Mouse (Mus musculus) myocyte (in vitro differentiated cells): Measurements from ENCODE around the gene Golga2.
A peak's percentile ranks its signal among the peaks of the same experiment; 100 is the strongest.

Source experiments
- MYOD1 ChIP-seq, 3 experiments: IDR thresholded peaks; one replicate each; pipeline ENCODE4 v1.6.1; 2011; ENCODE audit warnings: control low read depth in 2 of 3, low read depth in 2 of 3, mild to moderate bottlenecking in 2 of 3, moderate library complexity in 1 of 3; ENCODE audit not compliant: insufficient read length in 2 of 3, control insufficient read depth in 1 of 3
- POLR2A ChIP-seq: IDR thresholded peaks from one replicate; pipeline ENCODE4 v1.6.1; 2011; ENCODE audit warnings: low read depth, mild to moderate bottlenecking, control low read depth, moderate library complexity; ENCODE audit not compliant: insufficient read length
- USF1 ChIP-seq: IDR thresholded peaks from one replicate; pipeline ENCODE4 v1.6.1; 2011; ENCODE audit warnings: low read depth, mild to moderate bottlenecking, control low read depth, moderate library complexity

DNA sequence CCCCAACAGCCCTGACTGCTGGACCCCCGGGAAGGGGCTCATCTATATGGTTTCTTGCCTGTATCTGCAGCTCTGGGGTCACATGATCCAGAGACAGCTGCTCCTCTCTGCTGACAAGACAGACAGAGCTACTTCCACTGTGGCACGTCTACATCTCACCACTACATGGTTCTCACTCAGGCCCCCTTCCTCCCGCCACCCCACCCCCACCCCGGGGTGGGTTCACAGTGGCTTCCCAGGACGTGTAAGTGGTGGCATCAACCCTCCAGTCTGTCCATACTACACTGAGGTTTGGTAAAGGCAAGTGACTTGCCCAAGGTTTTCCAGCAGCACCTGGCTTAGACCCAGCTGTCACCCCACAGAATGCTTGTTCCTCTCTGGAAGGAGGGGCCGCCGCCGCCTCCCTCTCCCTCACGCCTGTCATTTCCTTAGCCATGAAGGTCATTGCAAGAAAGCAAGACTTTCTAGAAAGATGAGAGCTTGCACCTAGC is 64.3 kb downstream of the Golga2 start:
- no peak for TF ChIP-seq POLR2A
- peak; percentile 25 for TF ChIP-seq USF1
- peak in 1 of 3 experiments; percentile 13 for TF ChIP-seq MYOD1 (IDR thresholded peaks at IDR 0.05; ENCODE audit: control insufficient read depth in 1 of 3, insufficient read length in 2 of 3, low read depth in 2 of 3)
